Mouse (Mus musculus) hindbrain, postnatal 0 days (tissue): ENCODE measurements around the gene Ctbp1. TPM values are rescaled to one million over a fixed set of nuclear protein-coding genes. Genes with fewer than 3 reads are reported as not detected.
A peak's percentile ranks its signal among the peaks of the same experiment; 100 is the strongest.

Source experiments
- ATAC-seq: fragments of 200-750 bp; cut with Nextera tagmentation; 2 replicates; pipeline ENCODE4 v1.8.0; 2017; ENCODE audit warnings: mild to moderate bottlenecking, moderate TSS enrichment, moderate library complexity
- DNase-seq: peaks from one replicate; pipeline ENCODE4 v3.0.0-alpha.2; 2015; ENCODE audit warnings: low spot score
- H3K27ac ChIP-seq: fragments of 300-500 bp; sonication (generic); 2 replicates; pipeline ENCODE4 v1.5.1; 2014; ENCODE audit warnings: mild to moderate bottlenecking
- H3K27me3 ChIP-seq: fragments of 300-500 bp; sonication (generic); 2 replicates; pipeline ENCODE4 v1.6.1; 2014; ENCODE audit warnings: low read length, mixed read lengths; ENCODE audit not compliant: insufficient read depth
- H3K36me3 ChIP-seq: fragments of 300-500 bp; sonication (generic); 2 replicates; pipeline ENCODE4 v1.6.1; 2014; ENCODE audit warnings: low read length, mixed read lengths; ENCODE audit not compliant: insufficient read depth
- H3K4me1 ChIP-seq: fragments of 300-500 bp; sonication (generic); 2 replicates; pipeline ENCODE4 v1.6.1; 2014; ENCODE audit warnings: antibody characterized with exemption, low read length, mixed read lengths; ENCODE audit not compliant: insufficient read depth
- H3K4me2 ChIP-seq: fragments of 300-500 bp; sonication (generic); 2 replicates; pipeline ENCODE4 v1.6.1; 2014; ENCODE audit warnings: low read depth, mild to moderate bottlenecking, low read length, moderate library complexity, mixed read lengths
- H3K4me3 ChIP-seq: fragments of 300-500 bp; sonication (generic); 2 replicates; pipeline ENCODE4 v1.5.1; 2014; ENCODE audit warnings: low read length
- H3K9ac ChIP-seq: fragments of 300-500 bp; sonication (generic); replicated peaks from 2 replicates; pipeline ENCODE4 v1.6.1; 2014; ENCODE audit warnings: mild to moderate bottlenecking, low read length, moderate library complexity, mixed read lengths
- H3K9me3 ChIP-seq: fragments of 300-500 bp; sonication (generic); 2 replicates; pipeline ENCODE4 v1.6.1; 2016; ENCODE audit warnings: low read length, mixed read lengths
- CTCF ChIP-seq: IDR thresholded peaks from 2 replicates; pipeline ENCODE4 v1.5.1; 2016; ENCODE audit warnings: antibody characterized with exemption, control low read depth, low read depth
- WGBS: fragments of 180-500 bp; shearing (Covaris S2); extraction: QIAGEN DNeasy Blood & Tissue Kit; methylation state at CpG from one replicate; pipeline ENCODE4 v1.1.7; 2014; 5-methylcytosine and 5-hydroxymethylcytosine counted together
- polyA plus RNA-seq: library from polyadenylated mRNA; unstranded; fragments of >200 nt; fragmentation: Nextera tagmentation; extraction: Ambion mirVana; gene quantifications from 2 replicates; pipeline ENCODE4 v1.2.1, GENCODE M21; 2015
- total RNA-seq: library from RNA; depleted of rRNA; stranded (reverse); fragments of >200 nt; gene quantifications from 2 replicates; pipeline ENCODE4 v1.2.3, GENCODE M21; 2014; rRNA removed

Ctbp1 gene
- total RNA-seq = 468 and 519 TPM in 2 replicates
- 372 and 378 TPM in 2 replicates for polyA plus RNA-seq

DNA sequence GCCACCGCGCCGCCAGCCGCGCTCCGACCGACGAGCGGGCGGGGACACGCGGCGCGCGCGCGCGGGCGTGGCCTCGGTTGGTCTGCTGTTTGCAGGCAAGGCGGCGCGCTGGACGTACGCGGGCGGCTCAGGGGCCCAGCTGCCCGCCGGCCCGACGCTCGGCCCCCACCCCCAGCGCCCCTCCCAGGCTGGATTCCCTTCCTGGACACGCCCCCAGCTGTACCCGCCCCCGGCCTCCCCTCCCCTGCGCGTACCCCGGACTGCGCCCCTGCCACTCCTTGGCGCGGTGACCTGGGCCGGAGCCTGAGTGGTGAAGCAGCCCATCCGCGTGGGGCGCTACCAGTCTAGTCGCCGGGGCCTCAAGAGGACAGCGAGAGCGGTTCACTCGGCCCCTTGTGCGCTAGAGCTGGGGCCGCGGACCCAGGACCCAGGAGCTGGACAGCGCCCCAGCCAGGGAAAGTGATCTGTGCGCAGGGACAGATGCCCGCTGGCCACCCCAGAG, at the start of gene Ctbp1:
Gene Ctbp1 (minus strand): TSS at position 42 of the 502 bp plus-strand sequence.
- Histone ChIP-seq H3K9ac (peak within 1 kb of the TSS; percentile 89), H3K4me3 (peak within 1 kb of the TSS; percentile 92), H3K27me3 (no peaks in the 10 kb centered on the region), H3K9me3 (no peaks in the 10 kb centered on the region), H3K4me2 (peak within 1 kb of the TSS; percentile 73), H3K27ac (peak within 1 kb of the TSS; percentile 99), H3K4me1 (0 out of 2 replicates have a peak, but pooled peaks cover 5% of the 10 kb centered on the region), H3K36me3 (no peaks in the 10 kb centered on the region; the same call in 1 of the 2 replicates)
- WGBS = under 1% methylated on average over 40 of the region's 57 CpGs
- TF ChIP-seq CTCF = peak; percentile 75
- DNase-seq (peak; percentile 99), ATAC-seq (peak; percentile 94)

DNA sequence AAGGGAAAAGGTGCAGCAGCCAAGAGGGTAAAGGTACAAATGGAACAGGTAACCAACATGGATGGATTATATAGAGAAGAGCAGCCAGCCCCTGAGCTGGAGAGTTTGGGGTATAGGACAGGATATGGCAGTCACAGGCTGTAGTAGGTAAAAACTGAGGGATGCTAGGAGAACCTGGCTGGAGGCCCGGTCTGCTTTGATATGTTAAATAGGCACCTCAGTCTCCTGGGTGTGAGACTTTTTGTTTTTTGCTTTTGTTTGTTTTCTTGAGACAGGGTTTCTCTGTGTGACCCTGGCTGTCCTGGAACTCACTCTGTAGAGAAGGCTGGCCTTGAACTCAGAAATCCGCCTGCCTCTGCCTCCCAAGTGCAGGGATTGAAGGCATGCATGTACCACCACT, 49.7 kb upstream of the Ctbp1 start:
- WGBS = 44% methylated on average over 2 of the region's 2 CpGs
- H3K9me3 ChIP-seq = no peaks in the 10 kb centered on the region
- H3K4me3 ChIP-seq = no peak overlapping the region
- H3K27me3 ChIP-seq = no peaks in the 10 kb centered on the region
- H3K4me1 ChIP-seq = no peaks in the 10 kb centered on the region
- H3K9ac ChIP-seq = no peak overlapping the region
- TF ChIP-seq CTCF = no peak
- H3K27ac ChIP-seq = no peak overlapping the region
- H3K36me3 ChIP-seq = no peaks in the 10 kb centered on the region
- DNase-seq (no peak), ATAC-seq (no peak)
- no peak overlapping the region for H3K4me2 ChIP-seq

DNA sequence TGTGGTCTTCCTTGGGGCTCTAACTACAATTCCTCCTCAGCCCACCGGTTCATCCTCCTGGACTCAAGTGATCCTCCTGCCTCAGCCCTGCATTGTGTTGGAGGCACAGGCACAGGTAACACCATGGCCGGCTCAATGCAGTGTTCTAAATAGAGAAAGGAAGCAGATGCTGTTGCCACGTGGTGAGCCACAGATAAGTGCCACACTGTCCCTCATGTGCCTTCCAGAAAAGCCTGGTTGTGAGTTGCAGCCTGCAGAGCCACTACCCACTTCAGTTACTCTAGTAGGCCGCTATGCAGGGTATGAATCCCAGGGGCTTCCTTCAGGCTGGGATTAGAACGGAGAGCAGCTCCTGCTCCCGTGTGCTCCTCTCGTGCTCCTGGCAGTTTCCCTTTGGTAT, 37.4 kb upstream of the Ctbp1 start:
- DNase-seq (no peak), ATAC-seq (no peak)
- Histone ChIP-seq H3K27me3 (no peaks in the 10 kb centered on the region), H3K36me3 (no peaks in the 10 kb centered on the region), H3K27ac (no peak overlapping the region), H3K9ac (no peak overlapping the region), H3K4me1 (no peaks in the 10 kb centered on the region), H3K4me2 (no peak overlapping the region), H3K4me3 (no peak overlapping the region), H3K9me3 (no peaks in the 10 kb centered on the region)
- TF ChIP-seq CTCF = no peak
- 86% methylated on average over 7 of the region's 7 CpGs for WGBS

DNA sequence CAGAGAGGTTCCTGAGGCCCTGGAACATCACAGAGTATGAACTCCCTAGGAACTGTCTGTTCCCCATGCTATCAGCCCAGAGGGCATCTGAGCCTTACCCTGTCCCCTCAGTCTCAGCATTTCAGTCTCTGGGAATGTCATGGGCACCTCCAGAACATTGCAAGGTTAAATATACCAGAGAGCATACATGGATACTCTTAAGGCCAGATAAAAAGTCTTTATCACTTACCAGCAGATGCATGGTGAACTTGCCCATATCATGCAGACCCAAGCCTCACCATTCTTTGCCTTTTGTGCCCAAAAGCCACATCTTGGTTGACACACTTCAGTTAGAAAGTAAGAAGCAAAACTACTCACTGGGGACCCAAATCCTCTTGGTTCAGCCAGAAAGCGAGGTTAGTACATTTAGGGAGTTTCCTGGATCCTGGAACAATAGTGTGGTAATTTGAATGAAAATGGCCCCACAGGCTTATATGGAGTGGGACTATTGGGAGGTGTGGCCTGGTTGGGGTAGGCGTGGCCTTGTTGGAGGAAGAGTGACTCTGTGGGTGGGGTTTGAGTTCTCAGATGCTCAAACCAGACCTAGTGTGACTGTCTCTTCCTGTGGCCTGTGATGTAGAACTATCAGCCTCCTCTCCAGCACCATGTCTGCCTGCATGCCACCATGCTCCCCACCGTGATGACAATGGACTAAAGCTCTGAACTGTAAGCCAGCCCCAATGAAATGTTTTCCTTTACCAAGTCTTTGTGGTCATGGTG, 36.1 kb upstream of the Ctbp1 start:
- no peaks in the 10 kb centered on the region for H3K27me3 ChIP-seq
- TF ChIP-seq CTCF = no peak
- no peak overlapping the region for H3K4me2 ChIP-seq
- H3K4me1 ChIP-seq = no peaks in the 10 kb centered on the region
- no peaks in the 10 kb centered on the region for H3K9me3 ChIP-seq
- 49% methylated on average over 3 of the region's 3 CpGs for WGBS
- DNase-seq (no peak), ATAC-seq (no peak)
- no peak overlapping the region for H3K27ac ChIP-seq
- H3K36me3 ChIP-seq = no peaks in the 10 kb centered on the region
- no peak overlapping the region for H3K4me3 ChIP-seq
- no peak overlapping the region for H3K9ac ChIP-seq

DNA sequence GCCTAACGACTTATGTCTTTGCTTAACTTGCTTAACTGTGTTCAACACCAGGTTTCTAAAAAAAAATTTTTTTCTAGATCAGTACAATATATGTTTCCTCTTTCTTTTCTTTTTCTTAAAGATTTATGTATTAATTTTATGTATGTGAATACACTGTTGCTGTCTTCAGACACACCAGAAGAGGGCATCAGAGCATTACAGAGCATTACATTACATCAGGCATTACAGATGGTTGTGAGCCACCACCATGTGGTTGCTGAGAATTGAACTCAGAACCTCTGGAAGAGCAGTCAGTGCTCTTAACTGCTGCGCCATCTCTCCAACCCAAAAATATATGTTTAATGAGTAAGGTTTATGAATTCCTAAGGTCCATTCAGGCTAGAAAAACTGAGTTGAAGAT, 27.0 kb upstream of the Ctbp1 start:
- WGBS = 91% methylated on average over 2 of the region's 2 CpGs

DNA sequence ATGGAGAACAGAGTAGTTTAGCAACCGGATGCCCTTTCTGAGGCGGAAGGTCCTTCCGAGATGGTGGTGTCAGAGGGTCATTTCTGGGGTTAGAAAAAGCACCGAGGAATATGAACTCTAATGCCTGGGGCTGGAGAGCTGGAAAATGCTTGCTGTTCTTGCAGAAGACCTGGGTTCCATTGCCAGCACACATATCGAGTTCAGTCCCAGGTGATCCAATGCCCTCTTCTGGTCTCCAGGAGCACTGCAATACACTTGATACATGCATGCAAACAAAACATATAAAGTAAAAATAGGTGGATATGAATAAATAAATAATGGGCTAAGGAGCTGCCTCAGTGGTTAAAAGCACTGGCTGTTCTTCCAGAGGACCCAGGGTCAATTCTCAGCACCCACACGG, 22.4 kb upstream of the Ctbp1 start:
- no peaks in the 10 kb centered on the region for H3K4me1 ChIP-seq
- no peak overlapping the region for H3K4me2 ChIP-seq
- ATAC-seq (no peak), DNase-seq (peak; percentile 3)
- no peak overlapping the region for H3K4me3 ChIP-seq
- no peaks in the 10 kb centered on the region for H3K36me3 ChIP-seq
- peak; percentile 39 for TF ChIP-seq CTCF
- H3K27me3 ChIP-seq = no peaks in the 10 kb centered on the region
- no peaks in the 10 kb centered on the region for H3K9me3 ChIP-seq
- no peak overlapping the region for H3K9ac ChIP-seq
- 71% methylated on average over 6 of the region's 6 CpGs for WGBS
- no peak overlapping the region for H3K27ac ChIP-seq

More for the DNA sequence above, 27.0 kb upstream of the Ctbp1 start:
- no peak overlapping the region for H3K4me3 ChIP-seq
- ATAC-seq = no peak
- no peaks in the 10 kb centered on the region for H3K9me3 ChIP-seq
- no peak for TF ChIP-seq CTCF
- H3K36me3 ChIP-seq = no peaks in the 10 kb centered on the region
- H3K4me2 ChIP-seq = no peak overlapping the region
- no peak overlapping the region for H3K9ac ChIP-seq
- no peak overlapping the region for H3K27ac ChIP-seq
- no peaks in the 10 kb centered on the region for H3K27me3 ChIP-seq
- no peak for DNase-seq
- no peaks in the 10 kb centered on the region for H3K4me1 ChIP-seq
